Mouse (Mus musculus) adrenal gland, adult 2 months (tissue): Measurements from ENCODE around the gene Ctf2. TPM values are rescaled to one million over a fixed set of nuclear protein-coding genes. Genes with fewer than 3 reads are reported as not detected.

Source experiments
- DNase-seq: peaks from one replicate; pipeline ENCODE4 v3.0.0; 2021
- microRNA-seq, 2 experiments: library from miRNA; unstranded; fragments of <30 nt; microRNA quantifications; one replicate each; pipeline ENCODE4 v1.2.0; 2021
- polyA plus RNA-seq: library from polyadenylated mRNA; depleted of rRNA; stranded (reverse); fragments of >200 nt; gene quantifications from 2 replicates; pipeline ENCODE4 v1.2.3, GENCODE M21; 2012; rRNA removed
- total RNA-seq, 2 experiments: library from RNA; stranded (reverse); gene quantifications; 2 replicates each; pipeline ENCODE4 v1.2.3; 2021

The Ctf2 gene
- total and polyA plus RNA-seq, 3 experiments = not detected

DNA sequence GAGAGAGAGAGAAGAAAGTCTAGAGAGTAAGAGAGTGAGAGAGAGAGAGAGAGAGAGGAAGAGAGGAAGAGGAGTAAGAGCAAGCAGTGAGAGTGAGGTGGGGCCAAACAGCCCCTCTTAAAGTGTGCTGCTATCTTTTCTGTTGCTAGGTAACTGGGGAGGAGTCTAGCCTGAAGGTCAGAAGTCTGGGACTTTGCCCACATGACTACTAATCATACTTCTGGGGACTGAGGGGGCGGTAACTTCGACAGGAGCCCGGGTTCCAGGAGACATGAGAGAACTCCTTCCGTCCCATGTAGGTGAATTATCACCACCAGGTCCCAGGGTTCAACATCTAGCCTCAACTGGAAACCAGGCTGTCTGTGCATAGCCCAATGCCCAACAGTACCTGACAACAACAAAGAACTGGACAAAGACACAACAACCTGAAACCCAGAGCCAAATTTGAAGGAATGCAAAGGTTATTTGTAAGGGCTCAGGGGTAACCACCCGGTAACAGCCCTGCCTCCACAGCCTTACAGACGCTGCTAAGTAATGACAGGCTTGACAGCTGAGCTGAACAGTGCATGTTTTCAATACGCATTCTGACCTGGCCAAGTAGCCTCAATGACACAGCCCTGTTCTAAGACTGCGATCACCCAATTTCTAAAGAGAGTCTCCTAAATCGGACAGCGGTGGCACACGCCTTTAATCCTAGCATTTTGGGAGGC lies 45.1 kb downstream of the Ctf2 start:
- DNase-seq = peak; percentile 72

DNA sequence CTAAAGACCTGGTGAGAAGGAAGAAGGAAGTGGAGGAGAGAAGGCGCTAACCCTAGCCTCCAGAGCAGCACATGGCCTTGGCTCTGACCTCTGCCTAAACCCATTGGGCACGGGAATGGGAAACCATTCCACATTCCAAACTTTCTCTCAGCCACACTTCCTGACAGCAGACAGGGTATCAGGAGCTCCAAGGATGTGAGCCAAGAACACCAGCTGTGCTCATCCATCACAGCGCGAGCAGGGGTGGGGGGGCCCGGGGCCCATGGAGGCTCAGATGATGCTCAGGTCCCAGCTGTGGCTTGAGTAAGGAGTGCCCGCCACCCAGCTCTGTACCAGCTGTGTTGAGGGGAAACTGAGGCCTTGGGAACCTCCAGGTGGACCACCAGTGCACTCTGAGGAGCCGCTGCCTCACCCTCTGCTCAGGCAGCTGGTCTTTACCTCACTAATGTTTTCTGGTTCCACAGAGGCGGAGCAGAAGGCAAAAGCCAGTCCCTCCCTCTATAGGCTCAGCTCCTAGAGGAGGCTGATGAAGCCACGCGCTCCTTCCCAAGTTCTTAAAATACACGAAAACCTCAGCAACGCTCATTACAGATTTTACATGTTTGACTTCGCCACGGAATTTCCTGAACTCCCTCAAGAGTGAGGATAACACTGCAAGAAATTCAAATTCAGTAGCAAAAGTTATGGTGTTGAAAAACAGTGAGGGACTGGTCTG lies 46.5 kb downstream of the Ctf2 start:
- no peak for DNase-seq

DNA sequence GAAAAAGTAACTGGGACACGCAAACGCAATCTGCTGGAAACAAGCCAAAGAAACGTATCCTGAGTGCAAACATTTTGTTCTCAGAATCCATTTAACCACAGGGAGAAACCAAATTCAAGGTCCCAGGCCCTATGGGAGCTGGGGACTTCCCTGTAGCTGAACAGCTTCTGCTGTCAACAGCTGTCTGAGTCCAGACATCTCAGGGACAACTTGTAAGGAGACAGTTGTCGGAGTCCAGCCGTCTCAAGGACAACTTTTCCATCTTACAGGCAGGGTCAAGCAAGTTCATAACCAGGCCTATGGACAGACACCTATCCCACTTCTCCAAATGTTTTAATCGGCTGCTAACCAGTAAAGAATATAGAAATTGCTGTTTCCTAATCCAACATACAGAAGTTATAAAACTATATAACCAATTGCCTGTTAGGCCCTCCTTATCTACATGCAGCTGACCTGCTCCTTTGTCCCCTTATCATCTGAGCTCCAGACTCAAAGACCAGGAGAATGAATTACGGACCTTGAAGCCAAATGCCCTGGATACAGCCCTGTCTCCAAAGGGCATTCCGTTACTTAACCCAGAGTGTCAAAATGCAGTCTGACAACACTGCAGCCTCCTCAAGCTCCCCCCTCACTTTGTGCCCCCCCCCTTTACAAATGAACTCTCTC lies 49.9 kb downstream of the Ctf2 start:
- peak; percentile 56 for DNase-seq

- no peak for DNase-seq
Measured at GRCm38 (mm10) chr7:127680541-127680940, 51.4 kb downstream of the Ctf2 start.

DNA sequence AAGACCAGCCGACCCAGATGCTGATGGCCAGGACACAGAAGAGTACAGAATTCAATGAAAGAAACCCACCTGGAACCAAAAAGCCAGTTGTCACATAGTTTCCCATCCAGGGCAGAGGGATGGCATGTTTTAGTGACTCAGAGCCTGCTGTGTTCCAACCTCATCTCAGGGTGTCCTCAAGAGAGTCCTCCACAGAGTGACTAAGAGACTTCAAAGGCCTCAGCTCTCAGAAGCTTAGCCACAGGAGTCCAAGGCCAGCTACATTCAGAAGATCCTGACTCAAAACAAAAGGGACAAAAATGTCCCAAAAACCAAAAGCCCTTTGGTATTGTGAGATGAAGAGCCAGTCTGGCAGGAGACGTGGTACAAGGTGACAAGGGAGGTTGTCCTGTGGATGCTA lies 53.2 kb downstream of the Ctf2 start:
- peak; percentile 63 for DNase-seq

GRCm38 (mm10) chr7:127677609-127678008 lies 54.4 kb downstream of the Ctf2 start:
- no peak for DNase-seq

GRCm38 (mm10) chr7:127677077-127677476 lies 54.9 kb downstream of the Ctf2 start:
- DNase-seq = peak; percentile 42

- DNase-seq = peak; percentile 42
Measured at GRCm38 (mm10) chr7:127675391-127675811, 56.6 kb downstream of the Ctf2 start.

DNA sequence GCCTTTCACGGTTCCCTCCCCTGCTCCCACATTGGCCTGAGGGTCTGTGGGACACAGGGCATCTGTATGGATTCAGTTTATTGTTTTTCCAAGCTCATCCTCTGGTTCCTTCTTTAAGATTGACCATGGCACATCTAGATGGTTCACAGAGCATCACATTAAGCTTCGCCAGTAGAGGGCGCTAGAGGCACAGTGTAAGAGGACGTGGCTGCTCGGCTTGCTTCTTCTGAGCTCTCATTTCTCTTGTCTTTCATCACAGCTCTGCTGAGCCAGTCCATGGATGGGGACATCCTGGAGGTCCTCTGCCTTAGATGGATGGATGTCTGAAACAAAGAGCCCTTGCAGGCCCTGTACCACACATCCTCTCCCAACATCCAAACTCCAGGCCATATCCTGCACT lies 57.0 kb downstream of the Ctf2 start:
- peak; percentile 85 for DNase-seq

DNA sequence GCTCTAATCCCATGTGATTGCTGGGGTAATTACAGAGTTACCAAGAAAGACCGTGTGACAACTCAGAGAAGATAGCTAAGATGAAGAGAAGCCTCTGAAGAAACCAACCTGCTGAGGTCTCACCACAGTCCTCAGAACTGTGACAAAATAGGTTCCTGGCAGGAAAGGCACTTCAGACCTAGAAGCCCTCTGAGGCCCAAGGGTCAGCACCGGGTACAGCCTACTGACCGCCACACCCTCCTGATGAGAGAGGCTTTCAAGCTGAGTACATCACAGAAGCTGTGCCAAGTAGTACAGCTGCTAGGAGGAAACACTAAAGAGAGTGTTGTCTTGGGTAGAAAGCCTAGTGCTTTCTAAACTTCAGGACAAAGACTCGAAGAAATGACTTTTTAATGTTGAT lies 59.2 kb downstream of the Ctf2 start:
- no peak for DNase-seq

DNA sequence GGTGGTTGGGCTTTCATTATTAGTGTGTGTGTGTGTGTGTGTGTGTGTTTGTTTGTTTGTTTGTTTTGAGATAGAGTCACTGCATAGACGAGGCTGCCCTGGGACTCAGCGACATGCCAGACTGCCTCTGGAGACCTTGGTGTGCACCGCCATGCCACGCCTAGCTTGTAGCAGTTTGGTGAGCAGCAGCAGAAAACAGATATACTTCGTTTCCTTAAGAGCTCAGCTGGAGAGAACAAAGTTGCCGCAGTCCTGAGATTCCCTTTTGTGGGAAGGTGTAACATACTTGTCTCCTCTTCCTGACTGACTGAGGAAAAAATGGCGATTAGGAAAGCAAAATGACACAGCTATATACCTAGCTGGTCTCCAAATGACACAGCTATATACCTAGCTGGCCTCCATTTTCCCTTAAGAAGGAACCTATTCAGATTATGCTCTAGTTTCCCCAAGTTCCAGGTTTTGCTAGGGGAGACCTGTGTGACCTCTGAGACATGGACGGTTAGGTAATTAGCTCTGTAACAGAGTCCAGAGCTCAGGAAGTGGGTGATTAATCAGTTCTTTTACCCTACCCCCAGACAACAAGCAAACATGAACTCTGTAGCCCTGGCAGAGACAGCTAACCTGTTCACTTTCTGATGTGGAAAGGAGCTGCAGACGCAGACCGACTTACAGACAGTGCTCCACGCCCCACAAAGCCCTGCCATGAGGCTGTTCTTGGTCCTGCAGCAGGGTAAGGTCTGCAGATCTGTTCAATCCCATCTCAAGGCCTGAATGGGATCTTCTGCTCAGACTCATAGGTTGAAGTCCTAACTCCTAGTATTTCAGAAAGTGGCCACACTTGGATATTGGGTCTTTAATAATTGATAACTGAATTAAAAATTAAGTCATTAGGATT lies 59.8 kb downstream of the Ctf2 start:
- DNase-seq = no peak

Small RNAs within 50 kb of the gene (microRNA-seq; reads per million reads assigned to microRNA genes)
- 0 reads per million in 2 experiments for gene Mir762

Other genes starting within 250 kb of the Ctf2 start
- 10 to 100 TPM; 68.6 to 90.2 TPM for gene Srcap, start 220.2 kb downstream of the Ctf2 start, total RNA-seq
- 29.3 and 41.2 TPM in 2 replicates for gene Srcap, start 220.2 kb downstream of the Ctf2 start, polyA plus RNA-seq
- gene Gm42715, start 212.6 kb downstream of the Ctf2 start, total RNA-seq = 10 to 100 TPM; 19.1 to 19.7 TPM
- 4.0 and 6.7 TPM in 2 replicates for gene Gm42715, start 212.6 kb downstream of the Ctf2 start, polyA plus RNA-seq
- not detected for gene Tmem265, start 170.8 kb downstream of the Ctf2 start, total RNA-seq
- 0.39 and 2.5 TPM in 2 replicates for gene Tmem265, start 170.8 kb downstream of the Ctf2 start, polyA plus RNA-seq
- 10 to 100 TPM; 37.3 to 44.4 TPM for gene Phkg2, start 158.8 kb downstream of the Ctf2 start, total RNA-seq
- 48.3 and 53.2 TPM in 2 replicates for gene Phkg2, start 158.8 kb downstream of the Ctf2 start, polyA plus RNA-seq
- 10 to 100 TPM in 1 of 2 experiments, 1 to 10 TPM in 1; 7.6 to 11.4 TPM for gene Ccdc189, start 143.6 kb downstream of the Ctf2 start, total RNA-seq
- gene Ccdc189, start 143.6 kb downstream of the Ctf2 start, polyA plus RNA-seq = 4.8 and 6.1 TPM in 2 replicates
- gene Rnf40, start 143.4 kb downstream of the Ctf2 start, total RNA-seq = 10 to 100 TPM; 54.9 to 55.7 TPM
- 19.3 and 23.3 TPM in 2 replicates for gene Rnf40, start 143.4 kb downstream of the Ctf2 start, polyA plus RNA-seq
- gene Zfp629, start 116.4 kb downstream of the Ctf2 start, total RNA-seq = 10 to 100 TPM; 16.3 to 21.2 TPM
- gene Zfp629, start 116.4 kb downstream of the Ctf2 start, polyA plus RNA-seq = 14.0 and 15.5 TPM in 2 replicates
- gene Bcl7c, start 23.2 kb downstream of the Ctf2 start, total RNA-seq = 10 to 100 TPM; 70.9 to 86.0 TPM
- gene Bcl7c, start 23.2 kb downstream of the Ctf2 start, polyA plus RNA-seq = 70.5 and 78.0 TPM in 2 replicates
- gene Ctf1, start 19.4 kb downstream of the Ctf2 start, total RNA-seq = 1 to 10 TPM; 3.3 to 3.7 TPM
- gene Ctf1, start 19.4 kb downstream of the Ctf2 start, polyA plus RNA-seq = 18.9 and 22.1 TPM in 2 replicates
- gene Fbxl19, start 12.4 kb upstream of the Ctf2 start, total RNA-seq = 10 to 100 TPM in 1 of 2 experiments, 1 to 10 TPM in 1; 9.5 to 11.6 TPM
- 34.5 and 42.6 TPM in 2 replicates for gene Fbxl19, start 12.4 kb upstream of the Ctf2 start, polyA plus RNA-seq
- 10 to 100 TPM; 28.3 to 32.8 TPM for gene Orai3, start 37.6 kb upstream of the Ctf2 start, total RNA-seq
- 90.6 and 94.8 TPM in 2 replicates for gene Orai3, start 37.6 kb upstream of the Ctf2 start, polyA plus RNA-seq
- gene Setd1a, start 44.5 kb upstream of the Ctf2 start, total RNA-seq = 10 to 100 TPM; 36.0 to 42.6 TPM
- 12.6 and 15.9 TPM in 2 replicates for gene Setd1a, start 44.5 kb upstream of the Ctf2 start, polyA plus RNA-seq
- 1 to 10 TPM; 2.2 to 4.6 TPM for gene Gm49388, start 53.4 kb upstream of the Ctf2 start, total RNA-seq
- not detected in 2 replicates for gene Gm49388, start 53.4 kb upstream of the Ctf2 start, polyA plus RNA-seq
- gene Hsd3b7, start 68.4 kb upstream of the Ctf2 start, total RNA-seq = 10 to 100 TPM; 45.5 to 46.2 TPM
- gene Hsd3b7, start 68.4 kb upstream of the Ctf2 start, polyA plus RNA-seq = 83.9 and 86.5 TPM in 2 replicates
- gene Stx4a, start 92.1 kb upstream of the Ctf2 start, total RNA-seq = 100 to 1,000 TPM in 1 of 2 experiments, 10 to 100 TPM in 1; 79.6 to 102 TPM
- gene Stx4a, start 92.1 kb upstream of the Ctf2 start, polyA plus RNA-seq = 52.2 and 54.0 TPM in 2 replicates
- 1 to 10 TPM; 5.0 to 6.9 TPM for gene Stx1b, start 92.4 kb upstream of the Ctf2 start, total RNA-seq
- gene Stx1b, start 92.4 kb upstream of the Ctf2 start, polyA plus RNA-seq = 8.5 and 11.4 TPM in 2 replicates
- gene Zfp646, start 144.1 kb upstream of the Ctf2 start, total RNA-seq = 10 to 100 TPM; 28.9 to 33.1 TPM
- gene Zfp646, start 144.1 kb upstream of the Ctf2 start, polyA plus RNA-seq = 14.1 and 15.9 TPM in 2 replicates
- gene Zfp668, start 144.7 kb upstream of the Ctf2 start, total RNA-seq = 1 to 10 TPM; 7.2 to 9.7 TPM
- gene Zfp668, start 144.7 kb upstream of the Ctf2 start, polyA plus RNA-seq = 8.1 and 10.3 TPM in 2 replicates
- 1 to 10 TPM; 1.0 to 1.2 TPM for gene Prss53, start 158.8 kb upstream of the Ctf2 start, total RNA-seq
- 3.0 and 4.5 TPM in 2 replicates for gene Prss53, start 158.8 kb upstream of the Ctf2 start, polyA plus RNA-seq
- not detected for gene Gm21974, start 163.3 kb upstream of the Ctf2 start, total RNA-seq
- gene Gm21974, start 163.3 kb upstream of the Ctf2 start, polyA plus RNA-seq = not detected in 2 replicates
- 10 to 100 TPM; 62.7 to 85.5 TPM for gene Vkorc1, start 163.5 kb upstream of the Ctf2 start, total RNA-seq
- gene Vkorc1, start 163.5 kb upstream of the Ctf2 start, polyA plus RNA-seq = 152 and 201 TPM in 2 replicates
- gene Bckdk, start 171.9 kb upstream of the Ctf2 start, total RNA-seq = 100 to 1,000 TPM; 122 to 138 TPM
- 164 and 166 TPM in 2 replicates for gene Bckdk, start 171.9 kb upstream of the Ctf2 start, polyA plus RNA-seq
- gene Kat8, start 180.3 kb upstream of the Ctf2 start, total RNA-seq = 10 to 100 TPM; 24.6 to 27.1 TPM
- gene Kat8, start 180.3 kb upstream of the Ctf2 start, polyA plus RNA-seq = 10.6 and 10.9 TPM in 2 replicates
- under 1 TPM in 1 of 2 experiments, not detected in 1; 0.24 TPM for gene Prss8, start 197.9 kb upstream of the Ctf2 start, total RNA-seq
- 0.07 and 0.38 TPM in 2 replicates for gene Prss8, start 197.9 kb upstream of the Ctf2 start, polyA plus RNA-seq
- gene Prss36, start 214.6 kb upstream of the Ctf2 start, total RNA-seq = 1 to 10 TPM; 8.2 to 9.4 TPM
- 24.8 and 27.8 TPM in 2 replicates for gene Prss36, start 214.6 kb upstream of the Ctf2 start, polyA plus RNA-seq
- gene Fus, start 235.3 kb upstream of the Ctf2 start, total RNA-seq = 100 to 1,000 TPM; 176 to 229 TPM
- gene Fus, start 235.3 kb upstream of the Ctf2 start, polyA plus RNA-seq = 139 and 145 TPM in 2 replicates